Mouse (Mus musculus): ENCODE results near the gene Ugt1a10.
A peak's percentile ranks its signal among the peaks of the same experiment; 100 is the strongest.
"Not testable (repeated sequence)": the region's sequence is repeated elsewhere in the genome, so short reads cannot be mapped to it uniquely, and the experiment has no call there.

Gene Ugt1a10

DNA sequence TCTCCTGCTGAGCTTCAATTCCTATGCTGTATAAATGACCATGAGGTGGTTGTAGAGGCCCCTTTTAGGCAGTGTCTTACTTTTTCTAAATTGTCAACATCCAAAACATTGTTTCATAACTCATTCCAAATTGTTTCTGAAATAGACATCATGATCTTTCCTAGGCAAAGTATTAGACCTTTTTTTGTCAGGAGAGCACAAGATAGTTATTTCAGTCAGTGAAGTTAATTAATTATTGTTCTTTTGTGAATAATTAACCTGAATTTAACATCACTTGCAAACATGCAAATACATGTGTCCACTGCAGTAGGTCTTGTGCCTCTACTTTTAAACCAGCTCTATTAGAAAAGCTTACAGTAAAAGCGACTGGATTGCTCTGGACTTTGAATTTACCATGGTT, at the start of gene Ugt1a10:
Ugt1a10 (plus strand) TSS at position 301 of the 400 bp plus-strand sequence.
- DNase-seq (ENCODE audit: low spot score): no peak

DNA sequence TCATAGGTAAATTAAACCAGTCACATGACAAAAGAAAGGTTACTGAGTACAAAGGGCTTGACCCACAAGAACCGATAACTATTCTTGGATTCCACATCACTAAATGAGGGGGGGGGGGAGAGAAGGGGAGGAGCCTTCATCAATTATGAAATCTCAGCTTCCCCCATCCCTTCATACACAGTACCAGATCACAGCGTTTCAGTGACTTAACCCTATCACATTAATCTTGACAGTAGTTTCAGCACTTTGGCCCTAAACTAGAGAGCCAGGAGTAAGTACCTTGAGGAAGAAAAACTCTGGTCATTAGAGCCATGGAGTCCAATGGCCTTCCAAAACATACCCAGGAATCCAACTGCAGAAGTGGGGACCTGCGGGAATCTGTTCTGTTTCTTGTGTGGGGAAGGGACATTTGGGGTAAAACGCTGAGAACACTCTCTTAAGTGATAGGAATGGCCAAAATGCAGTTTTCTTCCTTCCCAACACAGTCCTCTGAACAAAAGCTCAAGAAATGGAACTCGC, 47.4 kb upstream of the Ugt1a10 start:
- no peak for DNase-seq (ENCODE audit: low spot score)

DNA sequence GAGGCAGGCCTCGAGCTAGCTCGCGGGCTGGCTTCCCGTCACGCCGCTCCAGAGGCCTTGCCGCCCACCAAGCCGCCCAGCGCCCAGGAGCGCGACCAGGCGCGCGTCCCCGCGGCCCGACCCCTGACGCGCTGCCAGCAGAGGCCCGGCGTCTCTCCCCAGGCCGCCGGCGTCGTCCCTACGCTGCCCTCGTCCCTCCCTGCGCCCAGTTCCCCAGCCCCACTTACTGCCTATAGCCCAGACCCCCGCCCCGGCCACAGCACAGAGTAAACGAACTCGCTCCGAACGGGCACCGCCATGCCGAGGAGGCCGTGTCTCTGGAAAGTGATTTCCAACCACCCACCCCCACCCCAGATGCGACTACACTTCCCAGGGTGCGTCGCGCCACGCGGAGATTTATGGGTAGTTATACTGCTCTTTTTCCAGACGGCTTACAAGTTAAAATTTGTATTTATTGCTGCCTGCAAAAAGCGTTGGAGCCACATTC, 46.9 kb upstream of the Ugt1a10 start, which contains the start of gene Usp40:
Usp40 (minus strand) TSS at position 341 of the 487 bp plus-strand sequence.
- peak; percentile 71 for DNase-seq (ENCODE audit: low spot score)

DNA sequence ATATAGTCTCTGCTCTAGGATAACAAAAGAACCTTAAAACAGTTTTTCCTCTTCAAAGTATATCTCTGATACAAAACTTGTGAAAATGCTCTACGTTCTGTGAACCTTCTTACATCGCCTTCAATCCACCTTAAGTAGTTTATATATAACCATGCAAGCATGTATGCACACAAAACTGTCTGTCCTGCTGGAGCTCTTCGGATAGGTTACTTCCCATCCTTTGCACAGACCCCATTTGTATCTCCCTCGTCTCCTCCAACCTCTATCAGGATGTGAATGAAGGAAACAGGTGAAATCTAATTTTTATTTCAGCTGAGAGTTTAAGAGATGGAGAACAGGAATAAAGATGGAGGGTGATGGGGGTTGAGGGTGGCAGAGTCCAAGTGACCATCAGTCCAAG, 46.5 kb upstream of the Ugt1a10 start:
- DNase-seq (ENCODE audit: low spot score): no peak

DNA sequence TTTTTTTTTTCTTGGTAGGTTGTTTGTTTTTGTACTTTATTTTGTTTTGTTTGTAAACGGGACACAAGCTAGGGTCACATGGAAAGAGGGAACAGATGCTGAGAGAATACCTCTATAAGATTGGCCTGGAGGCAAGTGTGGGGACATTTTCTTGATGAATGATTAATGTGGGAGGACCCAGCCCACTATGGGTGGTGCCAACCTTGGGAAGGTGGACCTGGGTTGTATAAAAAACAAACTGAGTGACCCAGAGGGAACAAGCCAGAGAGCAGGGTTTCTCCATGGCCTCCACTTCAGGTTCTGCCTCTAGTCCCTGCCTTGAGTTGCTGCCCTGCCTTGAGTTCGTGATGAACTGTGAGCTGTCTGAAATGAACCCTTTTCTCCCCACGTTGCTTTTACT, 45.7 kb upstream of the Ugt1a10 start:
- no peak for DNase-seq (ENCODE audit: low spot score)

DNA sequence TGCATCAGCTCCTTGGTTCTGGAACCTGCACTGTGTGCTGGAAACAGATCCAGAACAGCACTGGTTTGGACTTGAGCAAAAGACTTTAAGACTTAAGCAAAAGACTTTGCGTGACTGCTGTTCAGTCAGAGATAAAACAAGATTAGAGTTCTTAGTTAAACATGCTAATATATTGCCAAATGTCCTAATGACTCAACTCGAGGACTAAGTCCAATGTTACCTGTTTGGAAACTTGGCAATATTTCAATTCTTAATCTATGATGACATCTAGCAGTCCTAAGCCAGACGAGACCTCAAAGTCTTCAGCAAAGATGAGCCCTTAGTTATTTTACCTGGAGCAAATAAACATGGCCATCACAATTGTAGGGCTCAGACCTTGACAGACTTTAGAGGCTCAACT, 41.5 kb upstream of the Ugt1a10 start:
- no peak for DNase-seq (ENCODE audit: low spot score)

DNA sequence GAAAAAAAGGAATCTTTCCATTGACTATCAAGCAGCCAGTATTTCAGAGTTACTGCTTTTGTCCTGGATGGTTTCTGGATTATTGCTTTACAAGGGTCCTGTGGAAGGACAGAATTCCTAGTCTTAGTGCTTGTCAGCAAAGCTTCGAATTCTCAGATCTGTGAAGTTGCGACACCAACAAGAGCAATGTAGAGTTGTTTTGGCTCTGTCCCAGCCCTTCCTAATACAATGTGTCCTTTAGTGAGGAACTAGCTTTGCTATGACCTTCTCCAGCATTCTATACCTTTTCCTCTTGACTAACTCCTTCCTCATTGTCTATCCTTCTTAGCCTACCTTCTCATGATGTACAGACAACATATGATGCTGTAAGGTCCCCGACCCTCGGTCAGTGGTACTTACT, 41.0 kb upstream of the Ugt1a10 start:
- no peak for DNase-seq (ENCODE audit: low spot score)

DNA sequence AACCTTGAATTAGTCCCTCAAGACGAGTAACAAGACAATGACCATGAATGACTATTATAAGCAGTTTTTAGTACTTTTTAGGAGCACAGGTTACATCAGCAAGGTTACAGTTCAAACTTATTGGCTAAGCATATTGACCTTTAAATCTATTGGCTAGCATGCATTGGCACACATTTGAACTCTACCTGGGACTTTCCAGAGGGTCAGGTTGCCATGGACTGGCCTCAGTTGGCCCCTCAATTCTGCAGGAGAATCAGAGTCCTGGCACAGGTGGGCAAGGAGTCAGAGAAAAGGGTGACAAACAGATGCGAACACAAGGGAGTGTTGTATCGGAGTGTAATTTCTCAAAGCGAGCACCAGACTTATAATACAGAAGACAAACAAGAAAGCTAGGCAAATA, 40.5 kb upstream of the Ugt1a10 start:
- DNase-seq (ENCODE audit: low spot score): no peak

DNA sequence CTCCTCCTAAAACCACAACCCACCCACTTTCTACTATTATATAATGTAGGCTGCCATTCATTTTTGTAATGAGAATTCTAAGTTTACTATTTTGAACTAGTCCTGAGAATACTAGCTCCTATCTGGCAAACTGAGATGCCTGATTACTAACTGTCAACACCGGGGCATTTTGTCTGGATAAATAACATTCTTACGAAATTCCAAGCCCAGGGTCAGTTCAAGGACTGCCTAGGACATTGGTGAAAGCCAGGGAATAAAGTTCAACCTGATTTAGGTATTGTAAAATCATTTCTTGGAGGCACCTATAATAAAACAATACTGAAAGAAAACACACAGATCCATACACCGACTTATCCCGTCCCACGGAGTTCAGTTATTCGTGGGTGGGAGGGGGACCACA, 39.8 kb upstream of the Ugt1a10 start:
- DNase-seq (ENCODE audit: low spot score): no peak

DNA sequence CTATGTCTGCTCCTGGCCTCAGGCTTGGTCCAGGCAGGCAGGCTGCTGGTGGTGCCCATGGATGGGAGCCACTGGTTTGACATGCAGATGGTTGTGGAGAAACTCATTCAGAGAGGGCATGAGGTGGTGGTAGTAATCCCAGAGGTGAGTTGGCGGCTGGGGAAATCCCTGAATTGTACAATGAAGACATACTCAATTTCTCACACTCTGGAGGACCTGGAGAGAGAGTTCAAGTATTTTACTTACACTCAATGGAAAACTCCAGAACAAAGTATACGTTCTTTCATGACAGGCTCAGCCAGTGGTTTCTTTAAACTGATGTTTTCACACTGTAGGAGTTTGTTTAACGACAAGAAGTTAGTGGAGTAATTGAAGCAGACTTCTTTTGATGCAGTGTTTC, 29.9 kb upstream of the Ugt1a10 start:
- not testable (repeated sequence) for DNase-seq (ENCODE audit: low spot score)

DNA sequence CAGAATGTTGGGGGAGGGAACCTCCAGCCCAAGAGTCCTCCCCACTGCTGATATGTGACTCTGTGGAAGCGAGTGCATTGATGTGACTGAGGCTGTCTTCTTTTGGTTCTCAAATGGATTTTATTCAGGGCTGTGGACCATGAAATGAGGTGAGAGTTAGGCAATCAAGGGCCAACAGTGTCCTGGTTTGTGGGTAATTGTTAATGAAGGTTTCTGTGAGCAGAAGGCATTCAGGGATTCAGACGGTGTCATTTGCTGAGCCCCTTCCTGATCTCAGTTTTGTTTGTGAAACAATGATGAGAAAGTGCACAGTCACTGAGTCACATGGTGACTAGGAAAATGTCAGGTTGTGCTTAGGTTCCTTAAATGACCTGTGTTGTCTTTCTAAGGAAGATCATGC, 12.1 kb upstream of the Ugt1a10 start:
- DNase-seq (ENCODE audit: low spot score): not testable (repeated sequence)

DNA sequence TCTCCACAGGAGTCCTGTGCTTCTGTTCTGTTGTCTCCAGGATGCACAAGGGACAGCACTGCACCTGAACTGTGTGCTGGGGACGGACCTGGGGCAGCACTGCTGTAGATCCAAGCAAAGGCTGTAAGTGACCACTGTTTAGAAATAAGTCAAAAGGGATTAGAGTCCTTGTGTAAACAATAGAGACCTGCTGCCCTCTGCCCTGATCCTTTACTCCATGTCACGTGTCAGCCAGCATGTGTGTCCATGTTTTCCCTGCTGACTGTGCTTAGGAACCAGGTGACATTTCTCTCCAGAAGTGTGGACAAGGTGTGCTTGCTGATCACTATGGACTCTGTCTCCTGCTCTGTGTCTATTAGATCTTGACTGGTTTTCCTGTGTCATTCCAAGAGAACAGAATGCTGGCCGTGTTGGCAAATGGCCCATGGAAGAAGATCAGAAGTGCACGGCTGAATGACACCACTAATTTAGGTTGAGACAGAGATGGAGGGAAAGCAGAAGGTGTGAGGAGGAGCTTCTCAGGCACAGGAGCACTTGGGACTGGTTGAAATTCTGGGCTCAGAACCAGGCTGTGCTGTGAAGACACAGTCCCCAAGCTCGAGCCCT, 10.3 kb upstream of the Ugt1a10 start:
- DNase-seq (ENCODE audit: low spot score): not testable (repeated sequence)

DNA sequence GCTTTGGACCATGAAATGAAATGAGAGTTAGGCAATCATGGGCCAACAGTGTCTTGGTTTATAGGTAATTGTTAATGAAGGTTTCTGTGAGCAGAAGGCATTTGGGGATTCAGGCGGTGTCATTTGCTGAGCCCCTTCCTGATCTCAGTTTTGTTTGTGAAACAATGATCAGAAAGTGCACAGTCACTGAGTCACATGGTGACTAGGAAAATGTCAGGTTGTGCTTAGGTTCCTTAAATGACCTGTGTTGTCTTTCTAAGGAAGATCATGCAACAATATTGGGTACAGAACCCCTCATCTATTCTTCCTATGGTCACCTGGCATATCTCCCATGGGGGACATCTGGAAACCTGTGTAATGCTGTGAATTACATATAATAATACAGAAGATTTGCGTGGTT, 7.8 kb upstream of the Ugt1a10 start:
- DNase-seq (ENCODE audit: low spot score): not testable (repeated sequence)

DNA sequence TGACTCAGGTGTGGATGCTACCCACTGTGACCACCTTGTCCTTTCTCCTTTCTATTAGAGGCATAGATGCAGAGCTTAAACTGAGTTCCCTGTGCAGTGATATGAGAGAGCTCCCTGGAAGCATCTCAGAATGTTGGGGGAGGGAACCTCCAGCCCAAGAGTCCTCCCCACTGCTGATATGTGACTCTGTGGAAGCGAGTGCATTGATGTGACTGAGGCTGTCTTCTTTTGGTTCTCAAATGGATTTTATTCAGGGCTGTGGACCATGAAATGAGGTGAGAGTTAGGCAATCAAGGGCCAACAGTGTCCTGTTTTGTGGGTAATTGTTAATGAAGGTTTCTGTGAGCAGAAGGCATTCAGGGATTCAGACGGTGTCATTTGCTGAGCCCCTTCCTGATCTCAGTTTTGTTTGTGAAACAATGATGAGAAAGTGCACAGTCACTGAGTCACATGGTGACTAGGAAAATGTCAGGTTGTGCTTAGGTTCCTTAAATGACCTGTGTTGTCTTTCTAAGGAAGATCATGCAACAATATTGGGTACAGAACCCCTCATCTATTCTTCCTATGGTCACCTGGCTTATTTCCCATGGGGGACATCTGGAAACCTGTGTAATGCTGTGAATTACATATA, 11.4 kb downstream of the Ugt1a10 start:
- DNase-seq (ENCODE audit: low spot score): not testable (repeated sequence)

DNA sequence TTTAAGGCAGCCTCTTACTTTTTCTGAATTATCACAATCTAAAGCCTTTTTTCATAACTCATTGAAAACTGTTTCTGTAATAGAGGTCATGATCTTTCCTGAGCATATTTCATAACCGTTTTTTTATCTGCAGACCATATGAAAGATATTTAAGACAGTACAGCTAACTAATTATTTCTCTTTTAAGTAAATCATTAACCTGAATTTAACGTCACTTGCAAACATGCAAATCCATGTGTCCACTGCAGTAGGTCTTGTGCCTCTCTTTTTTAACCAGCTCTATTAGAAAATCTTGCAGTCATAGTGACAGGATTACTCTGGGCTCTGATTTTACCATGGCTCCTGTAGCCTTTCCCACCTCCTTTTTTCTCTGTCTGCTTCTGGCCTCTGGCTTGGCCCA, 15.3 kb downstream of the Ugt1a10 start, which contains the start of gene Ugt1a9:
Ugt1a9 (plus strand) TSS at position 306 of the 400 bp plus-strand sequence.
- no peak for DNase-seq (ENCODE audit: low spot score)

DNA sequence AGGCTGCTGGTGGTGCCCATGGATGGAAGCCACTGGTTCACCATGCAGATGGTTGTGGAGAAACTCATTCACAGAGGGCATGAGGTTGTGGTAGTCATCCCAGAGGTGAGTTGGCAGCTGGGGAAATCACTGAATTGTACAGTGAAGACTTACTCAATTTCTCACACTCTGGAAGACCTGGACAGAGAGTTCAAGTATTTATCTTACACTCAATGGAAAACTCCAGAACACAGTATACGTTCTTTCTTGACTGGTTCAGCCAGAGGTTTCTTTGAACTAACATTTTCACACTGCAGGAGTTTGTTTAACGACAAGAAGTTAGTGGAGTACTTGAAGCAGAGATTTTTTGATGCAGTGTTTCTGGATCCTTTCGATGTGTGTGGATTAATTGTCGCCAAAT, 15.7 kb downstream of the Ugt1a10 start:
- DNase-seq (ENCODE audit: low spot score): no peak

DNA sequence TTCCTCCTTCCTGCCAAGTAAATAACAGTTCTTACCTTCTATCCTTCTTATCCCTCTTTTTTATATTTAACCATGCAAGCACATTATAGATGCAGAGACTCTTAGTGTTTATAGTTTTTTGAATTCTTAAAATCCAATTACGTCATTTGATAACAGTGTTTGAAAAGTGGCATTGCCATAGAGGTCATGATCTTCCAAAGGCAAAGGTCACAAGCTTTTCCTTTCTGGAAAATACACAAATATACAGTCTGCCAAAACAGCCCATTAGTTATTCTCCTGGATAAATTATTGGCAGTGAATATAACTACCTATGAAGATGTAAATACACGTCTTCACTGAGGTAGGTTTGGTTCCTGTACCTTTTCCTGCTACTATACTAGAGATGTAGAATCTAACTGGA, 19.3 kb downstream of the Ugt1a10 start:
- DNase-seq (ENCODE audit: low spot score): no peak

DNA sequence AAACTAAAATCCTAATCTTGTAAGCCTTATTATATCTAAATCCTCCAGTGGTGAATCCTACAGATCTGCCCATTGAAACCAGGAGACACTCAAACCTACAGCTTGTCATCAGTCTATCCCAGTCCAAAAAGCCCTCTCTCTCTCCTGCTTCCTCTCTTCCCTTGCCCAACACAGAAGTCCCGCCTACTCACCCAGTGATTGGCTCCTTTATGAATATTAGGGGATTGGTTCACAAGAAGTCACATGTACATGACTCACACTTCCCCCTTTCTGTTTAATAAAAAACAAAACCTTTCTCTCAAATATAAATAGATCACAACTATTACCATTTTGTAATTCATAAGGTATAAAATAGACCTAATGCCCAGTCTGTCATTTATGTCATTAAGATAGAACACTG, 21.9 kb downstream of the Ugt1a10 start:
- DNase-seq (ENCODE audit: low spot score): no peak

DNA sequence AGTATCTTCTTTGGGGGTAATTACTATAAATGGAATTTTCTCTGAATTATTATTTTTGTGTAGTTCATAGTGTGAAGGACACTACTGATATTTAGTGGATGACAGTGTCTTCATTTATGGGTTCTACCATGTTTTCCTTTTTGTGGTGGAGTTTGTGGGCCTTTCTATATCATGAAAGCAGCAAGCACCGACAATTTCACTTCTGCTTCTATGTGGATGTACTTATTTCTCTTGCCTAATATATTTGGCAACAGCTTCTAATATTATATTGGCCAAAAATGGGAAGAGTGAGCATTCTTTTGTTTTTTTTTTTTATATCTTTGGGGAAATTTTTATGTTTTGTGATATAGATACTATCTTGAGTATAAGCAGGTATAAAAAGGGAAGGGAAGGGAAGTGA, 26.5 kb downstream of the Ugt1a10 start:
- no peak for DNase-seq (ENCODE audit: low spot score)

DNA sequence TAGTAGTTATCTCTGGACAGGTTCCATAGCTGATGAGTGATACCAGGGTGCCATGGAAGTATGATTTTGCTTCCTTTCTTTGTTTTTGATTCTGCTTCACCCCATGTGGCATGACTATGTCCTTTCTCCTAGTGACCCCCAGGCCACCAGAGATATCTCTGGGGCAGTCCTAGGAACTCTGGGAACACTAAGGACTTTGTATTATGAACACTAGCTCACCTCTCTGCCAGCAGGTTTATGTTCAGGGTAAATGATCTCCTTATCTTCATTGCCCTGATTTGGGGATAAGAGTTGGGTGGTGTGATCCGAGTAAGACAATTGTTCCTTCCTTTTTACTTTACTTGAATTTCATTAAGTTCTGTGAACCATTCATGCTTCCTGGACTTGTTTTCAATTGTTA, 30.9 kb downstream of the Ugt1a10 start:
- DNase-seq (ENCODE audit: low spot score): no peak

DNA sequence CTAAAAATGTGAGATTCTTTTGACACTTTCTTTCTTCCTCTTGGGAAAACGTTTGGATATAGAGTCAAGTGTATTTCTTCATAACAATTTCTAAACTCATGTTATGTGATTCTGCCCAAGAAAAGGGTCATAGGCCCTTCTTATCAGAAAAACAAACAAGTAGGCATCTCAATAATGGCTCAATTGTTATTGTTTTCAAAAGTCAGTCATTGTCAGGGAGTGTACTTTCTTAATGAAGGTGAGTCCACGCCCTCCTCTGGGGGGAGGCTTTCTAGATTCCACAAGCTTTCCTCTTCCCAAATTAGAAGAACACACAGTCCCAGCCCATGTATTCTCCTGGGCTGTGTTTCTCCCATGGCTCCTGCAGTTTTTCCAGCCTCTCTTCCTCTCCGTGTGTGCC, 32.3 kb downstream of the Ugt1a10 start, which contains the start of gene Ugt1a8:
Ugt1a8 (plus strand) TSS at position 301 of the 400 bp plus-strand sequence.
- DNase-seq (ENCODE audit: low spot score): no peak

DNA sequence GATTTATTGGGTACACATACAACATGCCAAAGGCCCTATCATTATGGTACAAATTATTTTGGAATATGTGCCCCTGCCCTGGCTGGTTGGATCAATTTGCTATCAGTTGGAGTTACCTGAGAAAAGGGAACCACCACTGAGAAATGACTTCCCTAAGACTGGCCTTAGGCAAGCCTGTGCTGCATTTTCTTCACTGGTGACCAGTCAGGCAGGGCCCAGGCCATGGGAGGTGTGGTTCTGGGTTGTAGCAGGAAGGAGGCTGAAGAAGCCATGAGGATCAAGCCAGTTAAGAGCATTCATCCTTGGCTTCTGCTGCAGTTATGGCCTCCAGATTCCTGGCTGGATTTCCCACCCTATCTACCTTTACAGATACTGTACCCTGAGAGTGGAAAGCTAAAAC, 37.2 kb downstream of the Ugt1a10 start:
- no peak for DNase-seq (ENCODE audit: low spot score)

DNA sequence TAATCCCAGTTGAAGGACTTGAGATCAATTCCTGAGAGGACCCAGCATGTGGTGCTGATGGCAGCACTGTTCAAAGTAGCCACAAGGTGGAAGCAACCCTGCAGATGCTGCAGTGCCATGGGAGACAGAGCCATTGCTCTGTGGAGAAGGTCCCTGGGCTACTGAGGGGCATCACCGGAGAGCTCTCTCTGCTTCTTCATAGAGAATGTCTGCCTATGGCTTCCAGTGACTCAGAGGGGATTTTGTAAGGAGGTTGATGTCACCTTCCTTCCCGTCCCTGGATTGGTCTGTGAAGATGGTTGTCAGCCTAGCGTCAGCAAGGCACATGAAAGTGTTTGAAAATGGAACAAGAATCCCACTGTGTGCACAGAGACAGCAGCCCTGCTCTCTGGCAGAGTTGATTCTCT, 39.1 kb downstream of the Ugt1a10 start:
- not testable (repeated sequence) for DNase-seq (ENCODE audit: low spot score)

All from urinary bladder, postnatal 25 days (tissue).